Mouse (Mus musculus) 3T3-L1 (cell line): ENCODE data around the gene Col16a1.

Experiments used
- DNase-seq: peaks from one replicate; pipeline ENCODE4 v3.0.0-alpha.2; 2015; ENCODE audit warnings: low read depth, low spot score

The Col16a1 gene

GRCm38 (mm10) chr4:130082211-130082610 is 34.6 kb downstream of the Col16a1 start:
- no peak for DNase-seq

- peak; percentile 82 for DNase-seq
Measured at GRCm38 (mm10) chr4:130084331-130084945, 36.8 kb downstream of the Col16a1 start.

- no peak for DNase-seq
Measured at GRCm38 (mm10) chr4:130085246-130085820, 37.7 kb downstream of the Col16a1 start.

GRCm38 (mm10) chr4:130087293-130087692 is 39.7 kb downstream of the Col16a1 start:
- peak; percentile 90 for DNase-seq

GRCm38 (mm10) chr4:130095137-130095536 is 47.5 kb downstream of the Col16a1 start:
- DNase-seq = no peak

- peak; percentile 36 for DNase-seq
Measured at GRCm38 (mm10) chr4:130101183-130101582, 53.5 kb downstream of the Col16a1 start.

GRCm38 (mm10) chr4:130102111-130102651 is 54.5 kb downstream of the Col16a1 start, which contains the start of gene Pef1:
Gene Pef1 (plus strand): TSS chr4:130102558.
- DNase-seq = no peak

- DNase-seq = peak; percentile 20
Measured at GRCm38 (mm10) chr4:130103632-130104031, 56.0 kb downstream of the Col16a1 start.

GRCm38 (mm10) chr4:130104584-130104983 is 56.9 kb downstream of the Col16a1 start:
- DNase-seq = peak; percentile 89

- no peak for DNase-seq
Measured at GRCm38 (mm10) chr4:130107065-130107443, 59.4 kb downstream of the Col16a1 start.

GRCm38 (mm10) chr4:130107444-130108131 is 59.9 kb downstream of the Col16a1 start:
- peak; percentile 100 for DNase-seq

GRCm38 (mm10) chr4:130108929-130109328 is 61.3 kb downstream of the Col16a1 start:
- peak; percentile 91 for DNase-seq

- peak; percentile 49 for DNase-seq
Measured at GRCm38 (mm10) chr4:130109666-130110065, 62.0 kb downstream of the Col16a1 start.

GRCm38 (mm10) chr4:130110091-130110490 is 62.5 kb downstream of the Col16a1 start:
- DNase-seq = no peak

- DNase-seq = peak; percentile 88
Measured at GRCm38 (mm10) chr4:130112299-130112698, 64.7 kb downstream of the Col16a1 start.

- DNase-seq = peak; percentile 37
Measured at GRCm38 (mm10) chr4:130112732-130113131, 65.1 kb downstream of the Col16a1 start.

- DNase-seq = no peak
Measured at GRCm38 (mm10) chr4:130120752-130121151, 73.1 kb downstream of the Col16a1 start.

GRCm38 (mm10) chr4:130121560-130121959 is 73.9 kb downstream of the Col16a1 start:
- no peak for DNase-seq

GRCm38 (mm10) chr4:130123020-130123419 is 75.4 kb downstream of the Col16a1 start:
- DNase-seq = no peak

GRCm38 (mm10) chr4:130124110-130124509 is 76.5 kb downstream of the Col16a1 start:
- DNase-seq = no peak

GRCm38 (mm10) chr4:130125164-130125563 is 77.5 kb downstream of the Col16a1 start:
- peak; percentile 38 for DNase-seq

- peak; percentile 90 for DNase-seq
Measured at GRCm38 (mm10) chr4:130125935-130126334, 78.3 kb downstream of the Col16a1 start.
